Mouse (Mus musculus) lung, postnatal 0 days (tissue): ENCODE results near the gene Hmgb1.

Experiments
- CTCF ChIP-seq: IDR thresholded peaks from 2 replicates; pipeline ENCODE4 v1.5.1; 2016; ENCODE audit warnings: antibody characterized with exemption, mild to moderate bottlenecking
- EP300 ChIP-seq: IDR thresholded peaks from 2 replicates; pipeline ENCODE4 v1.6.1; 2016; ENCODE audit warnings: antibody characterized with exemption, mild to moderate bottlenecking, control low read depth

- TF ChIP-seq CTCF (no peak), EP300 (no peak)
Measured at GRCm38 (mm10) chr5:149119341-149119881, 64.9 kb downstream of the Hmgb1 start.
